Mouse (Mus musculus): ENCODE measurements around the gene Afm. TPM values are rescaled to one million over a fixed set of nuclear protein-coding genes. Genes with fewer than 3 reads are reported as not detected.

The Afm gene
- total RNA-seq, 2 experiments from 2014 or later, result not detected

- intact Hi-C loops (cut with DNase I; ENCODE audit: low total_unique reads), result no loop called here
- no peak for DNase-seq
Observed at GRCm38 (mm10) chr5:90594945-90595344, 76.2 kb downstream of the Afm start.

- intact Hi-C loops (cut with DNase I; ENCODE audit: low total_unique reads), result no loop called here
- DNase-seq, result no peak
Observed at GRCm38 (mm10) chr5:90596155-90596554, 77.4 kb downstream of the Afm start.

GRCm38 (mm10) chr5:90601469-90601868, 82.7 kb downstream of the Afm start:
- peak; percentile 15 for DNase-seq
- intact Hi-C loops (cut with DNase I; ENCODE audit: low total_unique reads), result no loop called here

Other genes with a start within 250 kb of the Afm start
- 10 to 100 TPM; 45.3 to 45.6 TPM for gene Ankrd17, start 152.4 kb upstream of the Afm start, total RNA-seq (2021)
- under 1 TPM; 0.74 to 0.89 TPM for gene Gm9958, start 151.7 kb upstream of the Afm start, total RNA-seq (2021)
- gene Alb, start 58.0 kb upstream of the Afm start, total RNA-seq (2021), result under 1 TPM; 0.27 to 0.42 TPM
- not detected for gene Afp, start 28.2 kb upstream of the Afm start, total RNA-seq (2021)
- gene 5830473C10Rik, start 42.2 kb downstream of the Afm start, total RNA-seq (2021), result not detected
- gene Rassf6, start 121.7 kb downstream of the Afm start, total RNA-seq (2021), result not detected
- gene Cxcl5, start 240.4 kb downstream of the Afm start, total RNA-seq (2021), result not detected
- 1 to 10 TPM in 1 of 2 experiments, under 1 TPM in 1; 0.42 to 1.3 TPM for gene Ppbp, start 249.6 kb downstream of the Afm start, total RNA-seq (2021)

Data from gastrocnemius, postnatal 14 days (tissue).